Mouse (Mus musculus) embryonic fibroblast, embryonic 13.5 days (primary cell): ENCODE measurements at regions not wholly inside any gene's neighbourhood (a gene's known extent, or its start where the extent isn't known, plus 50 kb on each side); places are given as distances from the start of the nearest gene placed in this dataset.

ENCODE experiments used
- CTCF ChIP-seq: IDR thresholded peaks from 2 replicates; pipeline ENCODE4 v1.5.1; 2011; ENCODE audit warnings: mild to moderate bottlenecking, control low read depth, low read length, moderate library complexity, borderline replicate concordance; ENCODE audit not compliant: insufficient read depth
- POLR2A ChIP-seq: IDR thresholded peaks from 2 replicates; pipeline ENCODE4 v1.6.1; 2011; ENCODE audit warnings: low read depth, mild to moderate bottlenecking, control low read depth, low read length, moderate library complexity

- TF ChIP-seq CTCF, result no peak
- TF ChIP-seq POLR2A, result no peak
Measured at GRCm38 (mm10) chr4:82155642-82156320, 549.8 kb downstream of the Nfib start.
